Mouse (Mus musculus): ENCODE measurements around the gene Fam204a.

Gene Fam204a

GRCm38 (mm10) chr19:60225899-60226844 is at the start of gene Fam204a:
Gene Fam204a, minus strand, starts transcription at chr19:60226701.
- peak; percentile 88 for DNase-seq (ENCODE audit: low read depth, low spot score)

- no peak for DNase-seq (ENCODE audit: low read depth, low spot score)
Measured at GRCm38 (mm10) chr19:60265789-60266188, 39.3 kb upstream of the Fam204a start.

GRCm38 (mm10) chr19:60260689-60261088 is 34.2 kb upstream of the Fam204a start:
- DNase-seq (ENCODE audit: low read depth, low spot score): no peak

GRCm38 (mm10) chr19:60252021-60252420 is 25.5 kb upstream of the Fam204a start:
- DNase-seq (ENCODE audit: low read depth, low spot score): no peak

- no peak for DNase-seq (ENCODE audit: low read depth, low spot score)
Measured at GRCm38 (mm10) chr19:60251197-60251596, 24.7 kb upstream of the Fam204a start.

- DNase-seq (ENCODE audit: low read depth, low spot score): no peak
Measured at GRCm38 (mm10) chr19:60245250-60245649, 18.7 kb upstream of the Fam204a start.

- no peak for DNase-seq (ENCODE audit: low read depth, low spot score)
Measured at GRCm38 (mm10) chr19:60242620-60243019, 16.1 kb upstream of the Fam204a start.

GRCm38 (mm10) chr19:60241916-60242602 is 15.6 kb upstream of the Fam204a start:
- DNase-seq (ENCODE audit: low read depth, low spot score): no peak

GRCm38 (mm10) chr19:60231542-60231941 is 5.0 kb upstream of the Fam204a start:
- DNase-seq (ENCODE audit: low read depth, low spot score): no peak

- no peak for DNase-seq (ENCODE audit: low read depth, low spot score)
Measured at GRCm38 (mm10) chr19:60226845-60227235, 339 bp upstream of the Fam204a start.

- no peak for DNase-seq (ENCODE audit: low read depth, low spot score)
Measured at GRCm38 (mm10) chr19:60219395-60219794, 7.1 kb downstream of the Fam204a start.

GRCm38 (mm10) chr19:60217985-60218384 is 8.5 kb downstream of the Fam204a start:
- DNase-seq (ENCODE audit: low read depth, low spot score): no peak

GRCm38 (mm10) chr19:60208173-60208572 is 18.3 kb downstream of the Fam204a start:
- DNase-seq (ENCODE audit: low read depth, low spot score): no peak

- no peak for DNase-seq (ENCODE audit: low read depth, low spot score)
Measured at GRCm38 (mm10) chr19:60204176-60204575, 22.3 kb downstream of the Fam204a start.

GRCm38 (mm10) chr19:60200294-60200693 is 26.2 kb downstream of the Fam204a start:
- DNase-seq (ENCODE audit: low read depth, low spot score): no peak

- no peak for DNase-seq (ENCODE audit: low read depth, low spot score)
Measured at GRCm38 (mm10) chr19:60199152-60199551, 27.3 kb downstream of the Fam204a start.

- DNase-seq (ENCODE audit: low read depth, low spot score): no peak
Measured at GRCm38 (mm10) chr19:60192790-60193189, 33.7 kb downstream of the Fam204a start.

GRCm38 (mm10) chr19:60189206-60189605 is 37.3 kb downstream of the Fam204a start:
- no peak for DNase-seq (ENCODE audit: low read depth, low spot score)

- DNase-seq (ENCODE audit: low read depth, low spot score): no peak
Measured at GRCm38 (mm10) chr19:60182901-60183300, 43.6 kb downstream of the Fam204a start.

- DNase-seq (ENCODE audit: low read depth, low spot score): no peak
Measured at GRCm38 (mm10) chr19:60182171-60182570, 44.3 kb downstream of the Fam204a start.

GRCm38 (mm10) chr19:60178771-60179563 is 47.5 kb downstream of the Fam204a start:
- DNase-seq (ENCODE audit: low read depth, low spot score): no peak

- no peak for DNase-seq (ENCODE audit: low read depth, low spot score)
Measured at GRCm38 (mm10) chr19:60165417-60165816, 61.1 kb downstream of the Fam204a start.

Measured in retina, postnatal 7 days (tissue).